Mouse (Mus musculus): Measurements from ENCODE around the gene Crtam. TPM values are rescaled to one million over a fixed set of nuclear protein-coding genes. Genes with fewer than 3 reads are reported as not detected.

Crtam gene
- polyA plus RNA-seq, 1 experiment from 2014 or later, result 0.21 TPM

GRCm38 (mm10) chr9:40949039-40949615 is 55.3 kb downstream of the Crtam start:
- 0 out of 2 replicates have a peak overlapping the region, but pooled peaks have one; percentile 10 for H3K27ac ChIP-seq (ENCODE audit: low read length)
- peaks cover 5% of the 10 kb centered on the region for H3K4me1 ChIP-seq (ENCODE audit: control insufficient read depth, insufficient read depth, low read length)
- H3K27me3 ChIP-seq (ENCODE audit: control insufficient read depth, insufficient read depth, low read depth, low read length), result no peaks in the 10 kb centered on the region
- H3K36me3 ChIP-seq (ENCODE audit: control insufficient read depth, insufficient read depth, low read length), result no peaks in the 10 kb centered on the region
- 0 out of 2 replicates have a peak overlapping the region, but pooled peaks have one; percentile 30 for H3K9ac ChIP-seq (ENCODE audit: low read depth, low read length)
- no peaks in the 10 kb centered on the region for H3K9me3 ChIP-seq (replicated peaks; ENCODE audit: control insufficient read depth, low read length, poor library complexity, severe bottlenecking)
- peak overlapping the region; percentile 46 for H3K4me2 ChIP-seq (ENCODE audit: low read length)
- peak overlapping the region; percentile 12; the same call in 1 of the 2 replicates for H3K4me3 ChIP-seq (ENCODE audit: low read depth, low read length)
- ATAC-seq, result no peak
- 23% methylated on average over 18 of the region's 18 CpGs for WGBS

- Histone ChIP-seq H3K27me3 (ENCODE audit: control insufficient read depth, insufficient read depth, low read depth, low read length) (no peaks in the 10 kb centered on the region), H3K4me2 (ENCODE audit: low read length) (no peak overlapping the region), H3K9ac (ENCODE audit: low read depth, low read length) (no peak overlapping the region), H3K9me3 (replicated peaks; ENCODE audit: control insufficient read depth, low read length, poor library complexity, severe bottlenecking) (no peaks in the 10 kb centered on the region), H3K4me1 (ENCODE audit: control insufficient read depth, insufficient read depth, low read length) (peaks cover 5% of the 10 kb centered on the region), H3K27ac (ENCODE audit: low read length) (no peak overlapping the region), H3K36me3 (ENCODE audit: control insufficient read depth, insufficient read depth, low read length) (no peaks in the 10 kb centered on the region), H3K4me3 (ENCODE audit: low read depth, low read length) (no peak overlapping the region)
- no peak for ATAC-seq
- 92% methylated on average over 6 of the region's 6 CpGs for WGBS
Measured at GRCm38 (mm10) chr9:40948473-40948872, 56.0 kb downstream of the Crtam start.

DNA sequence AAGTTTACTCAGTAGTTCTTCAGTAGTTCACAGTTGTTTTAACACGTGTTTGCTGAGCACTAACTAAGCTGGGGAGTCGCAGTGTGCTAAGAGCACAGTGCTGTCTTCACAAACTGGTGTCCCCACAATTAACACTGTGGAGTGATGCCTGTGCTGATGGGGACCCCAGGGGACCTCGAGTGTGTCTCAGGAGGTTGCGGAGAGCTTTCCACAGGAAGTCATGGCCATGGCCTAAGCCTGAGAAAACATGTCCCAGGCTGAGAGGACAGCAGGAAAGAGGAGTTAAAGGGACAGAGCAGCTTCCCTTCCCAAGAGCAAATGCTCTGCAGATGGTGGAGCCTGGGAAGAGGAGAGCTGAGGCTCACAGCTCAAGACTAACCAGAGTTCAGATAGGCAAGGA is 57.3 kb downstream of the Crtam start:
- Histone ChIP-seq H3K9me3 (replicated peaks; ENCODE audit: control insufficient read depth, low read length, poor library complexity, severe bottlenecking) (no peaks in the 10 kb centered on the region), H3K27ac (ENCODE audit: low read length) (no peak overlapping the region), H3K4me3 (ENCODE audit: low read depth, low read length) (no peak overlapping the region), H3K4me1 (ENCODE audit: control insufficient read depth, insufficient read depth, low read length) (peaks cover 5% of the 10 kb centered on the region), H3K9ac (ENCODE audit: low read depth, low read length) (no peak overlapping the region), H3K36me3 (ENCODE audit: control insufficient read depth, insufficient read depth, low read length) (no peaks in the 10 kb centered on the region), H3K27me3 (ENCODE audit: control insufficient read depth, insufficient read depth, low read depth, low read length) (no peaks in the 10 kb centered on the region), H3K4me2 (ENCODE audit: low read length) (no peak overlapping the region)
- WGBS, result 82% methylated on average over 4 of the region's 4 CpGs
- ATAC-seq, result no peak

GRCm38 (mm10) chr9:40937425-40937824 is 67.0 kb downstream of the Crtam start:
- 62% methylated on average over 7 of the region's 7 CpGs for WGBS
- H3K4me2 ChIP-seq (ENCODE audit: low read length), result no peak overlapping the region
- ATAC-seq, result no peak

DNA sequence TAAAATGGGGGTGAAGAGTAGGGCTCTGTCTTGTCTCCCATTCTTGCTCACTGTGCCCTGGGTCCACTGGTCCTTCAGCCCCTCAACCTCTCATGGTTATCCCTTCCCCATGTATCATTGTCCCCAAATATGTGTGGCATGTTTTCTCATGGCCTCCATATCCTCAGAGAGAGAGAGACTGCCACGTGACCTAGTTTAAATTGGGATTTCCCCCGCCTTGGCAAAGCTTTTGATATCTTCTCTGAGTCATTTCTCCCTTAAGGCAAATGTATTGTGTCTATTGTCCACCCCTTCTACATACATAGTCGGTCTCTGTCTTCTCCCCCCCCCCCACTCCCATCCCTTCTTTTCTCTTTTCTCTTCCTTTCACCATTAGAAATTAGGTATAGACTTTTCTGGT is 71.1 kb downstream of the Crtam start:
- Histone ChIP-seq H3K27ac (ENCODE audit: low read length) (no peak overlapping the region), H3K9ac (ENCODE audit: low read depth, low read length) (no peak overlapping the region), H3K4me1 (ENCODE audit: control insufficient read depth, insufficient read depth, low read length) (no peaks in the 10 kb centered on the region), H3K4me3 (ENCODE audit: low read depth, low read length) (no peak overlapping the region), H3K4me2 (ENCODE audit: low read length) (no peak overlapping the region), H3K36me3 (ENCODE audit: control insufficient read depth, insufficient read depth, low read length) (no peaks in the 10 kb centered on the region), H3K9me3 (replicated peaks; ENCODE audit: control insufficient read depth, low read length, poor library complexity, severe bottlenecking) (no peaks in the 10 kb centered on the region), H3K27me3 (ENCODE audit: control insufficient read depth, insufficient read depth, low read depth, low read length) (no peaks in the 10 kb centered on the region)
- no peak for ATAC-seq
- 68% methylated on average over 3 of the region's 3 CpGs for WGBS

More at GRCm38 (mm10) chr9:40937425-40937824, 67.0 kb downstream of the Crtam start:
- H3K27me3 ChIP-seq (ENCODE audit: control insufficient read depth, insufficient read depth, low read depth, low read length), result no peaks in the 10 kb centered on the region
- H3K9ac ChIP-seq (ENCODE audit: low read depth, low read length), result no peak overlapping the region
- H3K36me3 ChIP-seq (ENCODE audit: control insufficient read depth, insufficient read depth, low read length), result no peaks in the 10 kb centered on the region
- 0 out of 2 replicates have a peak, but pooled peaks cover 3% of the 10 kb centered on the region for H3K4me1 ChIP-seq (ENCODE audit: control insufficient read depth, insufficient read depth, low read length)
- no peaks in the 10 kb centered on the region for H3K9me3 ChIP-seq (replicated peaks; ENCODE audit: control insufficient read depth, low read length, poor library complexity, severe bottlenecking)
- no peak overlapping the region for H3K27ac ChIP-seq (ENCODE audit: low read length)
- no peak overlapping the region for H3K4me3 ChIP-seq (ENCODE audit: low read depth, low read length)

GRCm38 (mm10) chr9:40927351-40927980 is 77.0 kb downstream of the Crtam start:
- Histone ChIP-seq H3K36me3 (ENCODE audit: control insufficient read depth, insufficient read depth, low read length) (no peaks in the 10 kb centered on the region), H3K9me3 (replicated peaks; ENCODE audit: control insufficient read depth, low read length, poor library complexity, severe bottlenecking) (no peaks in the 10 kb centered on the region), H3K27me3 (ENCODE audit: control insufficient read depth, insufficient read depth, low read depth, low read length) (no peaks in the 10 kb centered on the region), H3K9ac (ENCODE audit: low read depth, low read length) (no peak overlapping the region), H3K4me1 (ENCODE audit: control insufficient read depth, insufficient read depth, low read length) (peaks cover 4% of the 10 kb centered on the region; the same call in 1 of the 2 replicates), H3K4me3 (ENCODE audit: low read depth, low read length) (no peak overlapping the region), H3K4me2 (ENCODE audit: low read length) (no peak overlapping the region), H3K27ac (ENCODE audit: low read length) (peak overlapping the region; percentile 19; the same call in 1 of the 2 replicates)
- ATAC-seq, result no peak
- 65% methylated on average over 17 of the region's 17 CpGs for WGBS

Other genes with a start within 250 kb of the Crtam start
- gene Hspa8, start 203.6 kb downstream of the Crtam start, polyA plus RNA-seq (2015; fragmentation: Nextera tagmentation; extraction: Ambion mirVana), result 3,317 and 3,489 TPM in 2 replicates
- gene Bsx, start 130.5 kb downstream of the Crtam start, polyA plus RNA-seq (2015; fragmentation: Nextera tagmentation; extraction: Ambion mirVana), result 1.8 and 2.5 TPM in 2 replicates
- 1.1 and 1.2 TPM in 2 replicates for gene Jhy, start 40.5 kb downstream of the Crtam start, polyA plus RNA-seq (2015; fragmentation: Nextera tagmentation; extraction: Ambion mirVana)
- gene Ubash3b, start 157.1 kb upstream of the Crtam start, polyA plus RNA-seq (2015; fragmentation: Nextera tagmentation; extraction: Ambion mirVana), result 23.2 and 24.2 TPM in 2 replicates

All from midbrain, embryonic 16.5 days (tissue).